Mouse (Mus musculus) heart, embryonic 16.5 days (tissue): ENCODE results near the gene Ppp4c. TPM values are rescaled to one million over a fixed set of nuclear protein-coding genes. Genes with fewer than 3 reads are reported as not detected.

Experiments used
- ATAC-seq: fragments of 200-750 bp; cut with Nextera tagmentation; replicated peaks from 2 replicates; pipeline ENCODE4 v1.8.0; 2017; ENCODE audit warnings: moderate number of reproducible peaks; ENCODE audit not compliant: insufficient read depth, low FRiP score; ENCODE audit errors: extremely low read depth
- H3K27ac ChIP-seq: fragments of 300-500 bp; sonication (generic); 2 replicates; pipeline ENCODE4 v1.5.1; 2014; ENCODE audit warnings: mild to moderate bottlenecking, low read length, control low read depth, moderate library complexity
- H3K27me3 ChIP-seq: fragments of 300-500 bp; sonication (generic); 2 replicates; pipeline ENCODE4 v1.6.1; 2014; ENCODE audit warnings: low read length, mixed read lengths; ENCODE audit not compliant: control insufficient read depth, insufficient read depth
- H3K36me3 ChIP-seq: fragments of 300-500 bp; sonication (generic); 2 replicates; pipeline ENCODE4 v1.6.1; 2014; ENCODE audit not compliant: control insufficient read depth, insufficient read depth
- H3K4me1 ChIP-seq: fragments of 300-500 bp; sonication (generic); 2 replicates; pipeline ENCODE4 v1.6.1; 2014; ENCODE audit warnings: low read length, mixed read lengths; ENCODE audit not compliant: control insufficient read depth, insufficient read depth
- H3K4me2 ChIP-seq: fragments of 300-500 bp; sonication (generic); 2 replicates; pipeline ENCODE4 v1.6.1; 2014; ENCODE audit warnings: low read depth, mild to moderate bottlenecking, control low read depth, low read length
- H3K4me3 ChIP-seq: fragments of 300-500 bp; sonication (generic); 2 replicates; pipeline ENCODE4 v1.5.1; 2014; ENCODE audit warnings: mild to moderate bottlenecking, control low read depth, low read length
- H3K9ac ChIP-seq: fragments of 300-500 bp; sonication (generic); 2 replicates; pipeline ENCODE4 v1.6.1; 2014; ENCODE audit warnings: low read length, control low read depth
- H3K9me3 ChIP-seq: fragments of 300-500 bp; sonication (generic); replicated peaks from 2 replicates; pipeline ENCODE4 v1.6.1; 2016; ENCODE audit warnings: low read length; ENCODE audit not compliant: control insufficient read depth
- WGBS: fragments of 180-500 bp; shearing (Covaris S2); extraction: QIAGEN DNeasy Blood & Tissue Kit; methylation state at CpG from one replicate; pipeline ENCODE4 v1.1.7; 2014; 5-methylcytosine and 5-hydroxymethylcytosine counted together
- polyA plus RNA-seq: library from polyadenylated mRNA; unstranded; fragments of >200 nt; fragmentation: Nextera tagmentation; extraction: Ambion mirVana; gene quantifications from 2 replicates; pipeline ENCODE4 v1.2.1, GENCODE M21; 2015

The Ppp4c gene
- polyA plus RNA-seq, 1 experiment from 2014 or later = 159 TPM

- peak overlapping the region; percentile 80 for H3K4me3 ChIP-seq
- H3K27me3 ChIP-seq = no peaks in the 10 kb centered on the region
- peak overlapping the region; percentile 100 for H3K27ac ChIP-seq
- H3K9ac ChIP-seq = peak overlapping the region; percentile 94
- H3K36me3 ChIP-seq = peaks cover 28% of the 10 kb centered on the region
- no peaks in the 10 kb centered on the region for H3K9me3 ChIP-seq
- ATAC-seq = peak; percentile 93
- peak overlapping the region; percentile 92 for H3K4me2 ChIP-seq
- peaks cover 42% of the 10 kb centered on the region for H3K4me1 ChIP-seq
- WGBS = 1% methylated on average over 30 of the region's 36 CpGs
Measured at GRCm38 (mm10) chr7:126799050-126799467, 6.8 kb upstream of the Ppp4c start.

- under 1% methylated on average over 40 of the region's 40 CpGs for WGBS
- Histone ChIP-seq H3K4me2 (peak overlapping the region; percentile 78), H3K36me3 (peaks cover 28% of the 10 kb centered on the region), H3K9me3 (no peaks in the 10 kb centered on the region), H3K27me3 (no peaks in the 10 kb centered on the region), H3K4me3 (peak overlapping the region; percentile 80), H3K4me1 (peaks cover 45% of the 10 kb centered on the region), H3K27ac (peak overlapping the region; percentile 96), H3K9ac (peak overlapping the region; percentile 94)
- no peak for ATAC-seq
Measured at GRCm38 (mm10) chr7:126798127-126799049, 6.1 kb upstream of the Ppp4c start.

GRCm38 (mm10) chr7:126797411-126798126 is 5.3 kb upstream of the Ppp4c start, which contains the start of gene Fam57b:
Fam57b (plus strand) TSS chr7:126797668.
- Histone ChIP-seq H3K4me1 (peaks cover 50% of the 10 kb centered on the region), H3K27me3 (no peaks in the 10 kb centered on the region), H3K36me3 (peaks cover 28% of the 10 kb centered on the region), H3K9ac (peak within 1 kb of the TSS; percentile 94), H3K4me3 (peak within 1 kb of the TSS; percentile 80), H3K9me3 (no peaks in the 10 kb centered on the region), H3K4me2 (peak within 1 kb of the TSS; percentile 78), H3K27ac (peak within 1 kb of the TSS; percentile 96)
- ATAC-seq = 0 out of 2 replicates have a peak, but pooled peaks have one; percentile 7
- WGBS = 7% methylated on average over 21 of the region's 21 CpGs

- WGBS = 59% methylated on average over 8 of the region's 8 CpGs
- H3K9me3 ChIP-seq = no peaks in the 10 kb centered on the region
- peaks cover 52% of the 10 kb centered on the region for H3K4me1 ChIP-seq
- peaks cover 28% of the 10 kb centered on the region for H3K36me3 ChIP-seq
- H3K27ac ChIP-seq = peak overlapping the region; percentile 96; the same call in 1 of the 2 replicates
- ATAC-seq = no peak
- H3K4me2 ChIP-seq = peak overlapping the region; percentile 78
- H3K4me3 ChIP-seq = peak overlapping the region; percentile 80
- H3K27me3 ChIP-seq = no peaks in the 10 kb centered on the region
- peak overlapping the region; percentile 94 for H3K9ac ChIP-seq
Measured at GRCm38 (mm10) chr7:126796350-126796932, 4.1 kb upstream of the Ppp4c start.

DNA sequence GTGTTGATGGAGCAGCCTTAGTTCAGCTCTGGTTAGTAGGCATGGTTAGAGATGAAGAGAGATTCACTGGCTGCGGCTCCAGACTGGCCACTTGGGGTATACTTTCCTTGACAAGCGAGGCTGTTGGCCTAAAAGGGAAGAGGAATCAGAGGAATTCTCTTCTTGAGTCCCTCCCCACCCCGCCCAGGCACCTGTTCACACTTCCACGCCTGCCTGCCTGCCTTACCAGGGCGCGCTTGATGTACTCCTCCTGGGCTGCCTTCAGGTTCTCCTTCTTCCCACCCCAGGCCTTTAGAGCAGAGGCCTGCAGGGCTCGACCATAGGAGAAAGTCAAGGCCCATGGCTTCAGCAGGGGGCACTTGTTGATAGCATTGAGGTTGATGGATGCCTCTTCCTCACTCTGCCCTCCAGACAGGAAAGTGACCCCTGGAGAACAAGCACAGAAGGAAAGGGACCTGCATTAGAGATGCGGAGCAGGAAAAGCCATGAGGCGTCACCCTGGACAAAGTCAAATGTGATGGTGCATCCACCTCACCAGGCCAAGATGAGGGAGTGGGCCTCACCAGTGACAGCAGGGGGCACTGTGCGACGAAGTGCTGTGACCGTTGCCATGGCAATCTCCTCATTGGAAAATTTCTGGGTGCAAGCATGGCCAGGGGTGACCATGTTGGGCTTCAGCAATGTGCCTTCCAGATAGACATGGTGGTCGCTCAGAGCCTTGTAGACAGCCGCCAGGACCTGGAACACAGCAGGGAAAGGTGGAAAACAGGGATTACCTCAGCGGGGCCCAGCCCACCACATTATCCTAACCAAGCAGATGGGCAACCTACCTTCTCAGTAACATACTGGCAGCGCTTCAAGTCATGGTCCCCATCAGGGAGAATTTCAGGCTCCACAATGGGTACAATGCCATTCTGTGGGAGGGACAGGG is 3.4 kb upstream of the Ppp4c start:
- Histone ChIP-seq H3K9ac (no peak overlapping the region), H3K9me3 (no peaks in the 10 kb centered on the region), H3K4me1 (peaks cover 56% of the 10 kb centered on the region), H3K4me2 (peak overlapping the region; percentile 78), H3K4me3 (peak overlapping the region; percentile 80; the same call in 1 of the 2 replicates), H3K27me3 (no peaks in the 10 kb centered on the region), H3K36me3 (peaks cover 28% of the 10 kb centered on the region), H3K27ac (no peak overlapping the region)
- WGBS = 77% methylated on average over 16 of the region's 16 CpGs
- ATAC-seq = no peak

DNA sequence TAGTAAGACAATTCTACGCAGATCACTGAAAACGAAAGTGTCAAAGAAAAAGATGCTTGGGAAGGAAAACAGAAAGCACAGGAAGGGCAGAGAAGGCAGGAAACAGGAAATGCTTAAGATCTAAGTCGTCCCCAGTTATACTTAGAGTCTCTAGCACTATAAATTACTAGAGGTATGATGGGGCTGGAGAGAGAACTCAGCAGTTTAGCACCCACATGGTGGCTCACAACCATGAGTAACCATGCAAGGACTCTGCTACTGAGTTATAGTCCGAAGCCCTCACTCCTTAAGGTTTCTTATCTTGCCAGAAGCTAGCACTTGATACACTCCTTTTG is 1.9 kb upstream of the Ppp4c start:
- Histone ChIP-seq H3K27me3 (no peaks in the 10 kb centered on the region), H3K9me3 (no peaks in the 10 kb centered on the region), H3K4me3 (no peak overlapping the region), H3K36me3 (peaks cover 35% of the 10 kb centered on the region), H3K4me2 (peak overlapping the region; percentile 13; the same call in 1 of the 2 replicates), H3K4me1 (peaks cover 49% of the 10 kb centered on the region), H3K27ac (peak overlapping the region; percentile 44; the same call in 1 of the 2 replicates), H3K9ac (no peak overlapping the region)
- WGBS = 55% methylated on average over 4 of the region's 4 CpGs
- no peak for ATAC-seq

GRCm38 (mm10) chr7:126793456-126794270 is 1.4 kb upstream of the Ppp4c start:
- no peak for ATAC-seq
- Histone ChIP-seq H3K4me3 (no peak overlapping the region), H3K9ac (peak overlapping the region; percentile 9; the same call in 1 of the 2 replicates), H3K27me3 (no peaks in the 10 kb centered on the region), H3K4me2 (peak overlapping the region; percentile 13; the same call in 1 of the 2 replicates), H3K36me3 (peaks cover 41% of the 10 kb centered on the region), H3K27ac (peak overlapping the region; percentile 44; the same call in 1 of the 2 replicates), H3K9me3 (no peaks in the 10 kb centered on the region), H3K4me1 (peaks cover 49% of the 10 kb centered on the region)
- WGBS = 64% methylated on average over 4 of the region's 4 CpGs
